Mouse (Mus musculus): ENCODE results near the gene Wdr73. TPM values are rescaled to one million over a fixed set of nuclear protein-coding genes. Genes with fewer than 3 reads are reported as not detected.

The Wdr73 gene
- polyA plus RNA-seq, 1 experiment from 2014 or later = 9.3 TPM

DNA sequence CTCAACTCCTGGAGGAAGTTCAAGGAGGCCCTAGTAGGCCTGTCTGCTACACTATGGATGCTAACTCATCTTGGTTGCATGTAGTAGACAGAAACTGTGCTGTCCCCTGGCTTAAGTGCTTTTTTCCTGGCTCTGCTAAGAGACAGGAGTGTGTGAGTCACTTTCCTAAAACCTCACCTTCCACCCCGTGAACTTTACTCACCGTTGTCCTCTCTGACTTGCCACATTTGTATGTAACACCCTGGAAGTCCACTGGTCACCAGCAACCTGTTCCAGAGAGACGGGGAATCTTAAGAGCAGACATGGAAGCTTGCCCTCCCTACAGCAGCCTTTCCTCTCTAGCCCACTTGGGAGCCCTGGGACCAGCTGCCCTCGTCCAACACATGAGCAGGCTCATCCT lies 3.3 kb downstream of the Wdr73 start:
- H3K9ac ChIP-seq (ENCODE audit: low read depth, low read length) = no peak overlapping the region
- no peaks in the 10 kb centered on the region for H3K9me3 ChIP-seq (ENCODE audit: control insufficient read depth)
- H3K4me1 ChIP-seq (replicated peaks; ENCODE audit: control insufficient read depth, insufficient read depth, low read length) = no peaks in the 10 kb centered on the region
- no peak overlapping the region for H3K4me2 ChIP-seq (replicated peaks; ENCODE audit: low read depth)
- WGBS = 84% methylated on average over 4 of the region's 4 CpGs
- no peak for TF ChIP-seq CTCF (IDR thresholded peaks at IDR 0.05; ENCODE audit: low read depth)
- no peaks in the 10 kb centered on the region for H3K27me3 ChIP-seq (replicated peaks; ENCODE audit: control insufficient read depth, insufficient read depth, low read length)
- H3K4me3 ChIP-seq (ENCODE audit: low read depth, low read length) = no peak overlapping the region
- peaks cover 45% of the 10 kb centered on the region for H3K36me3 ChIP-seq (ENCODE audit: control insufficient read depth, insufficient read depth)
- no peak overlapping the region for H3K27ac ChIP-seq (ENCODE audit: low read depth, low read length)
- ATAC-seq = no peak

DNA sequence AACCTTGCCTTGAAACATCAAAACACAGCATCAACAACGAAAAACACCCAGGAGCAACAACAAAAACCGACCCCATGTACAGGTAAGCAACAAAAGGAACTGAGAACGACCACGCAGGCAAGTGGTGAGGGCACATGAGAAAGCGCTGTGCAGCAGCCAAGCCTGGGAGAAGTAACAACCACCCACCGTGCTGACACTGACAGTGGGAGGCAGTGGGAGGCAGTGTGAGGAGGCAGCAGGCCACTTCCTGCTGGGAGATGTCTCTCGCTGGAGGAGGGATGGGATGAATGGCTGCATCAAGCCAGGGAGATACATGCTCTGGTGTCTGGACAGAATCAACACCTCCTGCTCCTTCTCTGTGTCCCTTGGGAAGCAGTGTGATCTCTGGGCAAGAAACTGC lies 3.9 kb downstream of the Wdr73 start:
- H3K4me3 ChIP-seq (ENCODE audit: low read depth, low read length) = no peak overlapping the region
- 91% methylated on average over 7 of the region's 7 CpGs for WGBS
- no peaks in the 10 kb centered on the region for H3K9me3 ChIP-seq (ENCODE audit: control insufficient read depth)
- H3K27ac ChIP-seq (ENCODE audit: low read depth, low read length) = no peak overlapping the region
- no peak overlapping the region for H3K9ac ChIP-seq (ENCODE audit: low read depth, low read length)
- H3K4me2 ChIP-seq (replicated peaks; ENCODE audit: low read depth) = no peak overlapping the region
- H3K4me1 ChIP-seq (replicated peaks; ENCODE audit: control insufficient read depth, insufficient read depth, low read length) = no peaks in the 10 kb centered on the region
- ATAC-seq = no peak
- no peak for TF ChIP-seq CTCF (IDR thresholded peaks at IDR 0.05; ENCODE audit: low read depth)
- H3K27me3 ChIP-seq (replicated peaks; ENCODE audit: control insufficient read depth, insufficient read depth, low read length) = no peaks in the 10 kb centered on the region
- H3K36me3 ChIP-seq (ENCODE audit: control insufficient read depth, insufficient read depth) = peaks cover 51% of the 10 kb centered on the region

DNA sequence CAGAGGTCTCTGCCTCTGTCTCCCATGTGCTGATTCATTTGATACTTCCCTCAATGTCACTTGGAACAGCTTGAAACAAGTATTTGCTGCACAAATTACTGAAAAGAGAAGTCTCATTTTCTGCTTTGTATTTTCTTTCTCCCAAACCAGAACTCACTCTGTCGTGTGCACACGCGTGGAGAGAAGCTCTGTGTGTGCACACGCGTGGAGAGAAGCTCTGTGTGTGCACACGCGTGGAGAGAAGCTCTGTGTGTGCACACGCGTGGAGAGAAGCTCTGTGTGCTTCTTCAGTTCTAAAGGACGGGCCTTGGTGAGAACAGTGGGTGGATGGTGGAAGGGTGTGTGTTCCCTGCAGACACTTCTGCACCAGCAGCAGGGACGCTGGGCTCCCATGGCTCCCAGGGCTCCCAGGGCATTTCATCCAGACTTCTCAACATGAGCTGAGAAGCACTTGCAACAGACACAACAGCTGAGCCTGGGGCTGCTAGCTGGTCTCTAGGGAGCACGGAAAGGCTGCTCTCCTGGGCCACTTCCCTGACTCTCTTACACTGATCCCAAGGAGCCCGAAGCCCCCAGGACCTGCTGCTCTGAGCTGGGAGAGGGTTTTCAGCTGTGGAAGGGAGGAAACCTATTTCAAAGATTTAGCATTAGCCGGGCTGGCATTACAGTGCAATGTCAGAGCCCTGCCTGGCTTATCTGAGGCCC lies 6.1 kb downstream of the Wdr73 start:
- no peak for ATAC-seq
- Histone ChIP-seq H3K36me3 (ENCODE audit: control insufficient read depth, insufficient read depth) (peaks cover 65% of the 10 kb centered on the region), H3K4me1 (replicated peaks; ENCODE audit: control insufficient read depth, insufficient read depth, low read length) (no peaks in the 10 kb centered on the region), H3K27ac (ENCODE audit: low read depth, low read length) (no peak overlapping the region), H3K4me2 (replicated peaks; ENCODE audit: low read depth) (no peak overlapping the region), H3K27me3 (replicated peaks; ENCODE audit: control insufficient read depth, insufficient read depth, low read length) (no peaks in the 10 kb centered on the region), H3K9me3 (ENCODE audit: control insufficient read depth) (no peaks in the 10 kb centered on the region), H3K4me3 (ENCODE audit: low read depth, low read length) (no peak overlapping the region), H3K9ac (ENCODE audit: low read depth, low read length) (no peak overlapping the region)
- 93% methylated on average over 14 of the region's 14 CpGs for WGBS
- no peak for TF ChIP-seq CTCF (IDR thresholded peaks at IDR 0.05; ENCODE audit: low read depth)

DNA sequence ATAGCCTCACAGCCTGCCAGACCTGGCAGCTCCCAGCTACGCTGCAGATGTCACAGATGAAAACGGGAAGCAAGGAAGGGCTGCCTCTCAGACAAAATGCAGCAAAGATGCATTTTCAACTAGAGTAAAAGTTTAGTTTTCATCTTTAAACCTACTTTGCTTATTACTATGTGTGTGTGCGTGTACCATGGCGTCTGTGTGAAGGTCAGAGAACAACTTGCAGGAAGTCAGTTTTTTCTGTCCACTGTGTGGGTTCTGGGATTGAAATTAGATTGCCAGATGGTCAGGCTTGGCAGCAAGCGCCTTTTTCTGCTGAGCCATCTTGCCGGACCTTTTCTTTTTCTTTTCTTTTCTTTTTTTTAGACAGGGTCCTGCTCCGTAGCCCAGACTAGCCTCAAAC lies 6.9 kb downstream of the Wdr73 start:
- TF ChIP-seq CTCF (IDR thresholded peaks at IDR 0.05; ENCODE audit: low read depth) = no peak
- Histone ChIP-seq H3K27ac (ENCODE audit: low read depth, low read length) (no peak overlapping the region), H3K4me3 (ENCODE audit: low read depth, low read length) (no peak overlapping the region), H3K27me3 (replicated peaks; ENCODE audit: control insufficient read depth, insufficient read depth, low read length) (no peaks in the 10 kb centered on the region), H3K9ac (ENCODE audit: low read depth, low read length) (no peak overlapping the region), H3K4me1 (replicated peaks; ENCODE audit: control insufficient read depth, insufficient read depth, low read length) (no peaks in the 10 kb centered on the region), H3K36me3 (ENCODE audit: control insufficient read depth, insufficient read depth) (peaks cover 65% of the 10 kb centered on the region), H3K9me3 (ENCODE audit: control insufficient read depth) (no peaks in the 10 kb centered on the region), H3K4me2 (replicated peaks; ENCODE audit: low read depth) (no peak overlapping the region)
- 85% methylated on average over 7 of the region's 7 CpGs for WGBS
- ATAC-seq = no peak

DNA sequence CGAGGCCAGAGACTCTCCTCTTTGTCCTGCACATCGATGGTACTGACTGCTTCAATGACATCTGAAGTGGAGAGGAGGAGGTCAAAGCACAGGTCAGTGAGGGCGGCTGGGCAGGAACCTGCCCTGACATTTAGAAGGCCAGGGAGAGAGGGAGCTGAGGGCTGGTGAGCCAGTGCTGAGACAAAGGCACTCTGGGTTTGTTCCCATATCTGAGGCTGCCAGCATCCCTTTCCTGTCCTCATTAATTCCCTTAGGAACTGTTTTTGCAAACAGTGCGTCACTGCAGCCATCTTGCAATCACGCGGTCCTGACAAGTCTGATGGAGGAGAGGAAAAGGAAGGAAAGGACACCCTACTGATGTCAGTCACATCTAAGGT lies 7.3 kb downstream of the Wdr73 start:
- no peak for TF ChIP-seq CTCF (IDR thresholded peaks at IDR 0.05; ENCODE audit: low read depth)
- no peak for ATAC-seq
- no peak overlapping the region for H3K4me2 ChIP-seq (replicated peaks; ENCODE audit: low read depth)

DNA sequence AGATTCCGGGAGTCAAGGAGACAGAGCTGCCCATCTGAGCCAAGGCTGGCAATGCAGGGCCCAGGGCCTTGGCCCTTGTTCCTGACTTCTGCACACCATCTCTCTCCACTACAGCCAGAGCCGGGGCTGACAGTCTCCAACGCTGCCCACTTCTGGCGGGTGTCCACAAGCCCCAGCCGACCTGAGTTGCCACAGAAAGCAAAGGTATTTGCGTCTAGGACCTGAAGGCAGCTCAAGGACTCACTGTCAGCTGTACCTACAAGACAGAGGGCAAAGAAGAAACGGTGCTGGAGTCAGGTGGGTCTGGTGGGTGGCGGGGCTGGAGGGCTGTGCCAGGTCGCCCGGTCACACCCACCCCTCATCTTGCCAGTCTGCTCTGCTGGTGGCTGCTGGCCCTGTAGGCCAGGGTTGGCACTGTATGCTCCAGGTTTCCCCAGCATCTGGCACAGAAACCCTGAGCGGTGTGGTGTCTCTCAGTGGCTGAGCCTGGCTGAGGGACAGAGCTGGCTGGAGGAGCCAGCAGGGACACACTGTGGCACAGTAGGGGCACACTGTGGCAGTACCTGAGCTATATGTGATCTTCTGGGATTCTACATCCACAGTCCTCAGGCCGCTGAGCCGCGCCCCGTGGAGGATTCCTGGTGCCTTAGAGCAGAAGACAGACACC lies 7.8 kb downstream of the Wdr73 start:
- no peaks in the 10 kb centered on the region for H3K27me3 ChIP-seq (replicated peaks; ENCODE audit: control insufficient read depth, insufficient read depth, low read length)
- H3K27ac ChIP-seq (ENCODE audit: low read depth, low read length) = no peak overlapping the region
- no peak overlapping the region for H3K4me3 ChIP-seq (ENCODE audit: low read depth, low read length)
- ATAC-seq = no peak
- peaks cover 65% of the 10 kb centered on the region for H3K36me3 ChIP-seq (ENCODE audit: control insufficient read depth, insufficient read depth)
- no peaks in the 10 kb centered on the region for H3K9me3 ChIP-seq (ENCODE audit: control insufficient read depth)
- 89% methylated on average over 15 of the region's 15 CpGs for WGBS
- no peak overlapping the region for H3K9ac ChIP-seq (ENCODE audit: low read depth, low read length)
- no peak for TF ChIP-seq CTCF (IDR thresholded peaks at IDR 0.05; ENCODE audit: low read depth)
- H3K4me1 ChIP-seq (replicated peaks; ENCODE audit: control insufficient read depth, insufficient read depth, low read length) = no peaks in the 10 kb centered on the region
- H3K4me2 ChIP-seq (replicated peaks; ENCODE audit: low read depth) = no peak overlapping the region

More for the DNA sequence above, 7.3 kb downstream of the Wdr73 start:
- Histone ChIP-seq H3K9ac (ENCODE audit: low read depth, low read length) (no peak overlapping the region), H3K4me3 (ENCODE audit: low read depth, low read length) (no peak overlapping the region), H3K4me1 (replicated peaks; ENCODE audit: control insufficient read depth, insufficient read depth, low read length) (no peaks in the 10 kb centered on the region), H3K36me3 (ENCODE audit: control insufficient read depth, insufficient read depth) (peaks cover 65% of the 10 kb centered on the region), H3K27me3 (replicated peaks; ENCODE audit: control insufficient read depth, insufficient read depth, low read length) (no peaks in the 10 kb centered on the region), H3K27ac (ENCODE audit: low read depth, low read length) (no peak overlapping the region), H3K9me3 (ENCODE audit: control insufficient read depth) (no peaks in the 10 kb centered on the region)
- 77% methylated on average over 6 of the region's 6 CpGs for WGBS

Measured in intestine, postnatal 0 days (tissue).